Mouse (Mus musculus): Measurements from ENCODE around the gene Spata45.

- TF ChIP-seq CTCF (IDR thresholded peaks at IDR 0.05; ENCODE audit: low read depth, low read length): no peak
- TF ChIP-seq POLR2A (IDR thresholded peaks at IDR 0.05; ENCODE audit: borderline replicate concordance, low read depth, low read length): no peak
These were observed 16.6 kb upstream of the Spata45 start for GRCm38 (mm10) chr1:191019803-191020202.

Data from bone marrow macrophage, adult 2 months (primary cell).